ENCODE assay signal across 9 mouse cellular contexts in genomic region chr7:4082804-4083203, GRCm38 (mm10). TPM values are rescaled to one million over a fixed set of nuclear protein-coding genes. Genes with fewer than 3 reads are reported as not detected.
DNase-seq lines count a peak whose midpoint lies in the region; ATAC-seq lines count a peak whose summit lies in the region.
"Had no signal": no experiment of that assay in that cellular context is flagged by ENCODE, and none has a peak within 500 bp of the region (broad histone marks: within the 10 kb centered on the region; RNA-seq: fewer than 3 reads in every experiment).

No protein-coding gene starts in this region.

- DNase-seq in adrenal gland, adult (ENCODE audit: inconsistent age in 2 of 2, low spot score in 1 of 2), result peak; percentile 20 to 73
- DNase-seq in adrenal gland, adult 18-20 months (ENCODE audit: low spot score in 2 of 2), result no peak
- peak; percentile 57 for DNase-seq in MEL-GATA-1-ER (ENCODE audit: extremely low read depth, low read depth)
- no peak for DNase-seq in ovary, postnatal 14 days (ENCODE audit: low spot score)
- DNase-seq in midbrain, embryonic 11.5 days (ENCODE audit: low spot score, missing footprints), result no peak

- no peak overlapping the region for H3K9ac ChIP-seq in intestine, embryonic 16.5 days (ENCODE audit: low read depth, low read length)
- H3K9ac ChIP-seq in forebrain, embryonic 15.5 days (replicated peaks), result no peak overlapping the region
- no peak overlapping the region for H3K9ac ChIP-seq in midbrain, embryonic 11.5 days (ENCODE audit: low read length)

- no peak overlapping the region for H3K27ac ChIP-seq in intestine, embryonic 16.5 days (ENCODE audit: low read length)
- H3K27ac ChIP-seq in forebrain, embryonic 15.5 days (replicated peaks), result no peak overlapping the region
- H3K27ac ChIP-seq in midbrain, embryonic 11.5 days (ENCODE audit: low read depth, low read length), result no peak overlapping the region

- H3K4me2 ChIP-seq in intestine, embryonic 16.5 days (ENCODE audit: low read depth, low read length), result 0 out of 2 replicates have a peak overlapping the region, but pooled peaks have one; percentile 2
- no peak overlapping the region for H3K4me2 ChIP-seq in forebrain, embryonic 15.5 days (replicated peaks)
- H3K4me2 ChIP-seq in midbrain, embryonic 11.5 days, result no peak overlapping the region

- no peaks in the 10 kb centered on the region for H3K9me3 ChIP-seq in intestine, embryonic 16.5 days (ENCODE audit: control insufficient read depth, low read length)
- no peaks in the 10 kb centered on the region for H3K9me3 ChIP-seq in forebrain, embryonic 15.5 days
- no peaks in the 10 kb centered on the region for H3K9me3 ChIP-seq in midbrain, embryonic 11.5 days (ENCODE audit: control insufficient read depth, low read length)

- H3K27me3 ChIP-seq in intestine, embryonic 16.5 days (replicated peaks; ENCODE audit: control insufficient read depth, insufficient read depth, low read length), result no peaks in the 10 kb centered on the region
- H3K27me3 ChIP-seq in forebrain, embryonic 15.5 days, result no peaks in the 10 kb centered on the region
- no peaks in the 10 kb centered on the region for H3K27me3 ChIP-seq in midbrain, embryonic 11.5 days (ENCODE audit: control insufficient read depth, insufficient read depth, low read length)

- 13% methylated on average over 2 of the region's 2 CpGs for WGBS in intestine, embryonic 16.5 days
- WGBS in forebrain, embryonic 15.5 days, result 63% methylated on average over 2 of the region's 2 CpGs
- 57% methylated on average over 2 of the region's 2 CpGs for WGBS in midbrain, embryonic 11.5 days

- H3K4me3 ChIP-seq in intestine, embryonic 16.5 days (ENCODE audit: low read length), result no peak overlapping the region
- H3K4me3 ChIP-seq in forebrain, embryonic 15.5 days, result no peak overlapping the region
- no peak overlapping the region for H3K4me3 ChIP-seq in midbrain, embryonic 11.5 days (ENCODE audit: low read depth, low read length)

- ATAC-seq in intestine, embryonic 16.5 days, result peak; percentile 81
- ATAC-seq in monocyte, adult 5-6 weeks (replicated peaks; ENCODE audit: insufficient number of reproducible peaks, low FRiP score, low TSS enrichment, poor library complexity, severe bottlenecking), result peak; percentile 86
- no peak for ATAC-seq in forebrain, embryonic 15.5 days (replicated peaks)
- no peak for ATAC-seq in midbrain, embryonic 11.5 days (ENCODE audit: low FRiP score)

- H3K36me3 ChIP-seq in intestine, embryonic 16.5 days (ENCODE audit: control insufficient read depth, insufficient read depth, low read length), result no peaks in the 10 kb centered on the region
- H3K36me3 ChIP-seq in forebrain, embryonic 15.5 days, result no peaks in the 10 kb centered on the region
- no peaks in the 10 kb centered on the region for H3K36me3 ChIP-seq in midbrain, embryonic 11.5 days (ENCODE audit: control insufficient read depth, insufficient read depth, low read length)

- H3K4me1 ChIP-seq in intestine, embryonic 16.5 days (ENCODE audit: control insufficient read depth, insufficient read depth, low read length), result no peaks in the 10 kb centered on the region
- H3K4me1 ChIP-seq in forebrain, embryonic 15.5 days, result no peaks in the 10 kb centered on the region
- H3K4me1 ChIP-seq in midbrain, embryonic 11.5 days (ENCODE audit: control insufficient read depth, insufficient read depth, low read length), result no peaks in the 10 kb centered on the region

RNA-seq across cellular contexts. Expression of gene Lair1, which starts 19.8 kb away (rescaled TPM):
- 1 to 10 TPM; 2.1 to 4.3 TPM for total RNA-seq in adrenal gland, adult 18-20 months (2021)
- 2.9 and 3.5 TPM in 2 replicates for polyA plus RNA-seq in intestine, embryonic 16.5 days (2015; fragmentation: Nextera tagmentation; extraction: Ambion mirVana)
- total RNA-seq in monocyte, adult 5-6 weeks (2017), result 201 to 374 TPM (median 334 TPM) in 3 replicates
- 1.7 and 2.3 TPM in 2 replicates for polyA plus RNA-seq in forebrain, embryonic 15.5 days (2015; fragmentation: Nextera tagmentation; extraction: Ambion mirVana)
- 1.1 and 1.5 TPM in 2 replicates for polyA plus RNA-seq in midbrain, embryonic 11.5 days (2014; fragmentation: Nextera tagmentation; extraction: Ambion mirVana)
- polyA plus RNA-seq: C2C12 had no signal

RNA-seq across cellular contexts. Expression of gene Ttyh1, which starts 36.4 kb away (rescaled TPM):
- 1 to 10 TPM; 1.3 to 1.9 TPM for total RNA-seq in adrenal gland, adult 18-20 months (2021)
- polyA plus RNA-seq in intestine, embryonic 16.5 days (2015; fragmentation: Nextera tagmentation; extraction: Ambion mirVana), result 5.2 and 6.5 TPM in 2 replicates
- not detected in 3 replicates for total RNA-seq in monocyte, adult 5-6 weeks (2017)
- polyA plus RNA-seq in forebrain, embryonic 15.5 days (2015; fragmentation: Nextera tagmentation; extraction: Ambion mirVana), result 105 and 106 TPM in 2 replicates
- 33.8 and 43.6 TPM in 2 replicates for polyA plus RNA-seq in midbrain, embryonic 11.5 days (2014; fragmentation: Nextera tagmentation; extraction: Ambion mirVana)

RNA-seq across cellular contexts. Expression of gene Leng8, which starts 54.0 kb away (rescaled TPM):
- total RNA-seq in adrenal gland, adult 18-20 months (2021), result 100 to 1,000 TPM in 1 of 2 experiments, 10 to 100 TPM in 1; 86.8 to 106 TPM
- 35.5 and 40.3 TPM in 2 replicates for polyA plus RNA-seq in intestine, embryonic 16.5 days (2015; fragmentation: Nextera tagmentation; extraction: Ambion mirVana)
- total RNA-seq in monocyte, adult 5-6 weeks (2017), result 93.7 to 137 TPM (median 95.1 TPM) in 3 replicates
- 78.8 and 85.9 TPM in 2 replicates for polyA plus RNA-seq in forebrain, embryonic 15.5 days (2015; fragmentation: Nextera tagmentation; extraction: Ambion mirVana)
- 44.4 and 45.6 TPM in 2 replicates for polyA plus RNA-seq in midbrain, embryonic 11.5 days (2014; fragmentation: Nextera tagmentation; extraction: Ambion mirVana)

Comparison
In these comparisons a context has a peak if more than half of its experiments do, and no peak if none do; other contexts are left out.
1. DNase-seq: peak in adrenal gland, adult (2 of 2) and MEL-GATA-1-ER (single experiment); none in adrenal gland, adult 18-20 months (0 of 2), ovary, postnatal 14 days (single experiment) and midbrain, embryonic 11.5 days (single experiment).
2. ATAC-seq: peak in intestine, embryonic 16.5 days (single experiment) and monocyte, adult 5-6 weeks (single experiment); none in forebrain, embryonic 15.5 days (single experiment) and midbrain, embryonic 11.5 days (single experiment).